Mouse (Mus musculus): ENCODE data around the gene Cryzl1.

GRCm38 (mm10) chr16:91662336-91662735 lies 66.4 kb downstream of the Cryzl1 start:
- TF ChIP-seq EP300 (optimal IDR thresholded peaks at IDR 0.05) (no peak), CTCF (IDR thresholded peaks at IDR 0.05; ENCODE audit: low read depth) (no peak)

Data from stomach, postnatal 0 days (tissue).